Mouse (Mus musculus) CH12.LX (cell line): Measurements from ENCODE around the gene Gzf1. TPM values are rescaled to one million over a fixed set of nuclear protein-coding genes. Genes with fewer than 3 reads are reported as not detected.

ENCODE experiments used
- DNase-seq: peaks from one replicate; pipeline ENCODE4 v3.0.0-alpha.2; 2013; ENCODE audit errors: extremely low read depth
- H3K27ac ChIP-seq: 2 replicates; pipeline ENCODE4 v1.5.1; 2012; ENCODE audit warnings: low read depth, mild to moderate bottlenecking, control low read depth, moderate library complexity; ENCODE audit not compliant: insufficient read depth
- H3K27me3 ChIP-seq: replicated peaks from 2 replicates; pipeline ENCODE3; 2012; ENCODE audit warnings: inconsistent platforms
- H3K36me3 ChIP-seq, 2 experiments: replicated peaks in 1 of 2; 2 replicates each; pipeline versions ENCODE3 to v1.6.1; 2012; ENCODE audit warnings: inconsistent platforms in 1 of 2, low read length in 1 of 2, mild to moderate bottlenecking in 1 of 2, mixed read lengths in 1 of 2, moderate library complexity in 1 of 2; ENCODE audit not compliant: control insufficient read depth in 1 of 2, insufficient read depth in 1 of 2
- H3K4me1 ChIP-seq, 2 experiments: 2 replicates each; pipeline ENCODE4 v1.6.1; 2012; ENCODE audit warnings: inconsistent platforms in 1 of 2, moderate library complexity in 1 of 2; ENCODE audit not compliant: insufficient read depth in 2 of 2, control insufficient read depth in 1 of 2
- H3K4me2 ChIP-seq: 2 replicates; pipeline ENCODE4 v1.6.1; 2012; ENCODE audit warnings: low read depth, mild to moderate bottlenecking, control low read depth; ENCODE audit not compliant: poor library complexity, insufficient read depth, severe bottlenecking
- H3K4me3 ChIP-seq, 3 experiments: fragments of 150-350 bp in 1 of 3; sonication (generic) in 1 of 3; replicated peaks in 1 of 3; 2 replicates each; pipeline versions ENCODE3 to v1.5.1; 2011 to 2012; ENCODE audit warnings: low read depth in 2 of 3, low read length in 2 of 3, mild to moderate bottlenecking in 2 of 3, moderate library complexity in 2 of 3, control low read depth in 1 of 3, improper control_type of control experiment in 1 of 3, inconsistent platforms in 1 of 3, mixed read lengths in 1 of 3; ENCODE audit not compliant: poor library complexity in 1 of 3
- H3K79me2 ChIP-seq: replicated peaks from 2 replicates; pipeline ENCODE4 v1.6.1; 2012; ENCODE audit warnings: mild to moderate bottlenecking, moderate library complexity; ENCODE audit not compliant: control insufficient read depth, poor library complexity, insufficient read depth, severe bottlenecking; ENCODE audit errors: extremely low read depth
- H3K9ac ChIP-seq: 2 replicates; pipeline ENCODE4 v1.6.1; 2012; ENCODE audit warnings: low read depth, mild to moderate bottlenecking, control low read depth, moderate library complexity; ENCODE audit not compliant: insufficient read depth
- H3K9me3 ChIP-seq: replicated peaks from 2 replicates; pipeline ENCODE3; 2012; ENCODE audit warnings: low read length, inconsistent platforms, mixed read lengths
- BHLHE40 ChIP-seq: IDR thresholded peaks from 2 replicates; pipeline ENCODE4 v1.6.1; 2011; ENCODE audit warnings: mild to moderate bottlenecking, low read depth, low read length, improper control_type of control experiment
- CHD2 ChIP-seq: IDR thresholded peaks from 2 replicates; pipeline ENCODE4 v1.6.1; 2011; ENCODE audit warnings: low read length, improper control_type of control experiment
- ELF1 ChIP-seq: IDR thresholded peaks from 2 replicates; pipeline ENCODE4 v1.6.1; 2014; ENCODE audit warnings: low read depth, mild to moderate bottlenecking, inconsistent platforms, low read length, improper control_type of control experiment
- EP300 ChIP-seq: IDR thresholded peaks from 2 replicates; pipeline ENCODE4 v1.6.1; 2011; ENCODE audit warnings: low read length, improper control_type of control experiment
- ETS1 ChIP-seq: conservative IDR thresholded peaks from 2 replicates; pipeline ENCODE4 v1.6.1; 2012; ENCODE audit warnings: low read depth, mild to moderate bottlenecking, inconsistent platforms, low read length, improper control_type of control experiment, moderate library complexity
- GABPA ChIP-seq: IDR thresholded peaks from 2 replicates; pipeline ENCODE4 v1.6.1; 2012; ENCODE audit warnings: low read depth, low read length, improper control_type of control experiment, inconsistent platforms; ENCODE audit not compliant: insufficient replicate concordance
- IRF4 ChIP-seq: IDR thresholded peaks from 2 replicates; pipeline ENCODE4 v1.6.1; 2014; ENCODE audit warnings: low read depth, mild to moderate bottlenecking, inconsistent platforms, low read length, improper control_type of control experiment
- JUN ChIP-seq: IDR thresholded peaks from 2 replicates; pipeline ENCODE4 v1.6.1; 2011; ENCODE audit warnings: low read depth, mild to moderate bottlenecking, low read length, improper control_type of control experiment, moderate library complexity; ENCODE audit not compliant: insufficient read depth
- KAT2A ChIP-seq: IDR thresholded peaks from 2 replicates; pipeline ENCODE4 v1.6.1; 2012; ENCODE audit warnings: low read length, improper control_type of control experiment, inconsistent platforms; ENCODE audit not compliant: insufficient replicate concordance
- MAX ChIP-seq: IDR thresholded peaks from 2 replicates; pipeline ENCODE4 v1.6.1; 2011; ENCODE audit warnings: low read length, improper control_type of control experiment
- MAZ ChIP-seq: IDR thresholded peaks from 2 replicates; pipeline ENCODE4 v1.6.1; 2012; ENCODE audit warnings: low read depth, mild to moderate bottlenecking, inconsistent platforms, low read length, improper control_type of control experiment, moderate library complexity
- MEF2A ChIP-seq: IDR thresholded peaks from 2 replicates; pipeline ENCODE4 v1.6.1; 2014; ENCODE audit warnings: low read depth, mild to moderate bottlenecking, inconsistent platforms, low read length, improper control_type of control experiment, borderline replicate concordance
- MXI1 ChIP-seq: IDR thresholded peaks from 2 replicates; pipeline ENCODE4 v1.6.1; 2011; ENCODE audit warnings: mild to moderate bottlenecking, low read depth, low read length, improper control_type of control experiment
- MYC ChIP-seq: IDR thresholded peaks from 2 replicates; pipeline ENCODE4 v1.6.1; 2011; ENCODE audit warnings: low read depth, mild to moderate bottlenecking, improper control_type of control experiment, low read length
- NELFE ChIP-seq: IDR thresholded peaks from 2 replicates; pipeline ENCODE4 v1.6.1; 2011; ENCODE audit warnings: low read depth, low read length, improper control_type of control experiment
- NRF1 ChIP-seq: IDR thresholded peaks from 2 replicates; pipeline ENCODE4 v1.6.1; 2014; ENCODE audit warnings: low read depth, mild to moderate bottlenecking, inconsistent platforms, low read length, improper control_type of control experiment, moderate library complexity
- PAX5 ChIP-seq: IDR thresholded peaks from 2 replicates; pipeline ENCODE4 v1.6.1; 2012; ENCODE audit warnings: low read length, inconsistent platforms, mixed read lengths
- POLR2A ChIP-seq: IDR thresholded peaks from 2 replicates; pipeline ENCODE4 v1.6.1; 2011; ENCODE audit warnings: low read depth, mild to moderate bottlenecking, improper control_type of control experiment, low read length
- RCOR1 ChIP-seq: conservative IDR thresholded peaks from 2 replicates; pipeline ENCODE4 v1.6.1; 2012; ENCODE audit warnings: low read depth, mild to moderate bottlenecking, inconsistent platforms, low read length, improper control_type of control experiment
- SIN3A ChIP-seq: IDR thresholded peaks from 2 replicates; pipeline ENCODE4 v1.6.1; 2012; ENCODE audit warnings: low read length, improper control_type of control experiment, inconsistent platforms
- UBTF ChIP-seq: IDR thresholded peaks from 2 replicates; pipeline ENCODE4 v1.6.1; 2012; ENCODE audit warnings: low read depth, mild to moderate bottlenecking, inconsistent platforms, low read length, improper control_type of control experiment, moderate library complexity
- USF2 ChIP-seq: conservative IDR thresholded peaks from 2 replicates; pipeline ENCODE4 v1.6.1; 2011; ENCODE audit warnings: low read depth, low read length, improper control_type of control experiment
- ZKSCAN1 ChIP-seq: IDR thresholded peaks from 2 replicates; pipeline ENCODE4 v1.6.1; 2012; ENCODE audit warnings: low read depth, inconsistent platforms, low read length, improper control_type of control experiment, borderline replicate concordance
- ZMIZ1 ChIP-seq: IDR thresholded peaks from 2 replicates; pipeline ENCODE4 v1.6.1; 2012; ENCODE audit warnings: low read depth, mild to moderate bottlenecking, inconsistent platforms, low read length, improper control_type of control experiment
- dilution Hi-C: fragments of 300-500 bp; cut with MboI; formaldehyde crosslinking; loops from 2 replicates; pipeline ENCODE4 v1.14.3; 2020; ENCODE audit warnings: low sequenced_read_pairs; ENCODE audit not compliant: extremely low pct_unique_long_range_greater_than_20kb, extremely low pct_ligation_motif_present
- in situ Hi-C: fragments of 300-500 bp; cut with MboI; formaldehyde crosslinking; loops from 3 replicates; pipeline ENCODE4 v1.14.3; 2019; ENCODE audit warnings: low sequenced_read_pairs, low pct_ligation_motif_present, low pct_unique_long_range_greater_than_20kb, mixed read lengths
- polyA plus RNA-seq: library from polyadenylated mRNA; unstranded; fragments of >175 nt; gene quantifications from 2 replicates; pipeline ENCODE4 v1.2.1, GENCODE M21; 2012; ENCODE audit warnings: low read depth; ENCODE audit not compliant: insufficient read length
- total RNA-seq, 2 experiments: library from RNA; depleted of rRNA; stranded (reverse); fragments of 300-350 nt in 1 of 2; fragments of >200 nt in 1 of 2; gene quantifications; 2 replicates each; pipeline ENCODE4 v1.2.3; 2012 to 2014

Gzf1 gene
- total and polyA plus RNA-seq, 3 experiments = 5.8 to 9.5 (median 8.1) TPM

GRCm38 (mm10) chr2:148687971-148688370 lies 7.1 kb downstream of the Gzf1 start:
- Histone ChIP-seq H3K36me3 (peaks cover 38 to 79% of the 10 kb centered on the region in 2 experiments), H3K9me3 (no peaks in the 10 kb centered on the region), H3K27ac (no peak overlapping the region), H3K4me1 (peaks cover 4 to 6% of the 10 kb centered on the region in 2 experiments; a peak in 3 of 4 replicates), H3K9ac (no peak overlapping the region), H3K4me2 (no peak overlapping the region), H3K27me3 (no peaks in the 10 kb centered on the region), H3K4me3 (no peak overlapping the region), H3K79me2 (no peaks in the 10 kb centered on the region)
- TF ChIP-seq ZMIZ1 (no peak), EP300 (no peak), ELF1 (no peak), MAX (no peak), IRF4 (no peak), CHD2 (no peak), MEF2A (no peak), MAZ (no peak), NELFE (no peak), JUN (no peak), POLR2A (no peak), ETS1 (no peak), GABPA (no peak), PAX5 (no peak), BHLHE40 (no peak), MXI1 (no peak), NRF1 (no peak), UBTF (no peak), USF2 (no peak)
- in situ Hi-C loops (no loop called here), dilution Hi-C loops (no loop called here)
- no peak for DNase-seq

- H3K79me2 ChIP-seq = no peaks in the 10 kb centered on the region
- no peak overlapping the region for H3K27ac ChIP-seq
- no peak overlapping the region for H3K9ac ChIP-seq
- DNase-seq = no peak
- TF ChIP-seq MEF2A (no peak), KAT2A (no peak), RCOR1 (no peak), USF2 (no peak), ZKSCAN1 (no peak), SIN3A (no peak), UBTF (no peak), POLR2A (no peak), JUN (no peak), NRF1 (no peak), MYC (no peak)
- H3K4me1 ChIP-seq = peaks cover 3 to 6% of the 10 kb centered on the region in 2 experiments; a peak in 3 of 4 replicates
- in situ Hi-C loops = no loop called here
- dilution Hi-C loops = no loop called here
- peaks cover 35 to 75% of the 10 kb centered on the region in 2 experiments for H3K36me3 ChIP-seq
- H3K27me3 ChIP-seq = no peaks in the 10 kb centered on the region
- no peak overlapping the region for H3K4me2 ChIP-seq
- H3K9me3 ChIP-seq = no peaks in the 10 kb centered on the region
- H3K4me3 ChIP-seq = no peak overlapping the region
Observed at GRCm38 (mm10) chr2:148689444-148690140, 8.8 kb downstream of the Gzf1 start.
